Mouse (Mus musculus) liver, adult 2 months (tissue): ENCODE data around the gene Fut11.

Experiments
- CTCF ChIP-seq: fragments of 200-500 bp; IDR thresholded peaks from 2 replicates; pipeline ENCODE4 v1.5.1; 2011; ENCODE audit warnings: low read depth, low read length, control low read depth
- POLR2A ChIP-seq: fragments of 200-500 bp; IDR thresholded peaks from 2 replicates; pipeline ENCODE4 v1.6.1; 2011; ENCODE audit warnings: low read length, control low read depth; ENCODE audit not compliant: insufficient read depth; ENCODE audit errors: extremely low read depth

DNA sequence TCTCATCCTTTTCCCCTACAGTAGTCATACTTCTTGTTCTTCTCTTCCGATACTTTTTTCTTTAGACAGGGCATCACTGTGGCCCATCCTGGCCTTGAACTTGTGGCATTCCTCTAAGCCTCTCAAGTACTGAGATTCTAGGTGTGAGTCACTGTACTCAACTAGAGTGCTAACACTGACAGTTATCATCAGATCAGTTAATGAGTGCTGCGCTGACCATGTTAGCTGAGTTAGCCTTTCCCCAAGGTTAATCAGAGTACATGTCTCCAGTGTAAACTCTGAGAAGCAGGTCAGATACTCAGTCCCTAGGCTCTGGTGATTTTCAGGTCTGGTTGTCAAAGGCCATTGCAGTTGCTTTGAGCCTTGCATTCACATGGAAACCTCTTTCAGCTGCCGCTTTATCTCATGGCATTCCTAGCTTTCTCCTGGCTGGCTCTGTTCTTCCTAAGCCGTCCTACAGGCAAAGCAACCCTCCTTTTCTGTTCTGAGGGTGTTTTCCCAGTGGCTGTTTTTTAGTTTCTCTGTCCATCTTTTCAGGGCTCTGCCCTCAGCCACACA is 54.8 kb downstream of the Fut11 start:
- TF ChIP-seq CTCF (no peak), POLR2A (no peak)
